ENCODE assay signal across 9 mouse cellular contexts in the genomic region with DNA sequence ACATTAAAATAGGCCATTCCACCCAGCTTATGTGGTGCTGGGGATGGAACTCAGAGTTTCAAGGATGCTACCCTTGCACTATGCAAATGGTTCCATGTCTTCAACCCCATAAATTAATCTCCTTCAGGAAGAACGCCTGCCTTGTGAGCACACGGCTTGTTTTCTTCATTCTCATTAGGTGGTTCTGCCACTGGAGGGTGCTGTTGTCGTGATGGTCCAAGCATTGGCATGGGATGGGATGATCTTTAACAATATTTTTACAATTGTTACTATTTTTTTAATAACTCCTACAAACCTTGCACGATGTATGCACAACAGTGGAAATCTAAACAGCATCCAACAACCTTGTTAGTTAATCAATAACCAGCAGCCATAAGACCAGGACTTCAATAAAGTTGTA.
DNase-seq lines count a peak whose midpoint lies in the region; ATAC-seq and TF ChIP-seq lines count a peak whose summit lies in the region.
"Had no signal": no experiment of that assay in that cellular context is flagged by ENCODE, and none has a peak within 500 bp of the region (broad histone marks: within the 10 kb centered on the region; RNA-seq: fewer than 3 reads in every experiment).

No protein-coding gene starts in this region.

- no peak overlapping the region for H3K4me2 ChIP-seq in midbrain, embryonic 15.5 days
- H3K4me2 ChIP-seq: liver, embryonic 15.5 days had no signal

- TF ChIP-seq EP300 in ES-Bruce4 (IDR thresholded peaks at IDR 0.05; ENCODE audit: insufficient read depth, low read depth, low read length) = no peak

- H3K36me3 ChIP-seq in ES-Bruce4 (ENCODE audit: control insufficient read depth, insufficient read depth, low read length, poor library complexity, severe bottlenecking) = no peaks in the 10 kb centered on the region
- H3K36me3 ChIP-seq in midbrain, embryonic 15.5 days (replicated peaks) = no peaks in the 10 kb centered on the region
- H3K36me3 ChIP-seq: liver, embryonic 15.5 days had no signal

- no peak overlapping the region for H3K4me3 ChIP-seq in ES-Bruce4 (ENCODE audit: low read depth, low read length)
- H3K4me3 ChIP-seq in midbrain, embryonic 15.5 days = no peak overlapping the region
- H3K4me3 ChIP-seq: liver, embryonic 15.5 days had no signal

- peak; percentile 33 for TF ChIP-seq CTCF in ES-Bruce4 (IDR thresholded peaks at IDR 0.05; ENCODE audit: low read depth, low read length)

- no peak for TF ChIP-seq POLR2A in ES-Bruce4 (IDR thresholded peaks at IDR 0.05; ENCODE audit: insufficient read depth, low read length)

- H3K9ac ChIP-seq in ES-Bruce4 (ENCODE audit: low read depth, poor library complexity, severe bottlenecking) = no peak overlapping the region
- no peak overlapping the region for H3K9ac ChIP-seq in midbrain, embryonic 15.5 days
- H3K9ac ChIP-seq: liver, embryonic 15.5 days had no signal

- H3K27ac ChIP-seq in ES-Bruce4 (ENCODE audit: insufficient read depth, low read length) = no peak overlapping the region
- no peak overlapping the region for H3K27ac ChIP-seq in midbrain, embryonic 15.5 days
- H3K27ac ChIP-seq: liver, embryonic 15.5 days had no signal

- DNase-seq in adrenal gland, postnatal 14 days = peak; percentile 19
- DNase-seq in adrenal gland, postnatal 4 days (ENCODE audit: low spot score in 2 of 2) = no peak
- DNase-seq in layer of hippocampus, adult 11-12 months (ENCODE audit: low spot score) = peak; percentile 37
- DNase-seq in layer of hippocampus, adult 9-11 months = no peak
- DNase-seq in layer of hippocampus, postnatal 25 days (ENCODE audit: extremely low spot score in 1 of 2, low spot score in 1 of 2) = peak; percentile 20 to 75
- DNase-seq in cerebellum, adult 9-11 months = no peak

- no peaks in the 10 kb centered on the region for H3K27me3 ChIP-seq in ES-Bruce4 (ENCODE audit: control insufficient read depth, insufficient read depth, low read length, poor library complexity, severe bottlenecking)
- no peaks in the 10 kb centered on the region for H3K27me3 ChIP-seq in midbrain, embryonic 15.5 days (replicated peaks)
- H3K27me3 ChIP-seq: liver, embryonic 15.5 days had no signal

- ATAC-seq in midbrain, embryonic 15.5 days (replicated peaks) = no peak

- no peaks in the 10 kb centered on the region for H3K9me3 ChIP-seq in ES-Bruce4 (replicated peaks; ENCODE audit: control insufficient read depth, insufficient read depth, low read length, poor library complexity, severe bottlenecking)
- H3K9me3 ChIP-seq in midbrain, embryonic 15.5 days = no peaks in the 10 kb centered on the region
- H3K9me3 ChIP-seq: liver, embryonic 15.5 days had no signal

- no peaks in the 10 kb centered on the region for H3K4me1 ChIP-seq in ES-Bruce4 (ENCODE audit: control insufficient read depth, insufficient read depth, low read length)
- H3K4me1 ChIP-seq in midbrain, embryonic 15.5 days = no peaks in the 10 kb centered on the region
- H3K4me1 ChIP-seq: liver, embryonic 15.5 days had no signal

- WGBS in midbrain, embryonic 15.5 days = 55% methylated on average over 4 of the region's 4 CpGs

Comparison
In these comparisons a context has a peak if more than half of its experiments do, and no peak if none do; other contexts are left out.
1. DNase-seq: peak in adrenal gland, postnatal 14 days (single experiment), layer of hippocampus, adult 11-12 months (single experiment) and layer of hippocampus, postnatal 25 days (2 of 2); none in adrenal gland, postnatal 4 days (0 of 2), layer of hippocampus, adult 9-11 months (single experiment) and cerebellum, adult 9-11 months (single experiment).